Mouse (Mus musculus) midbrain, postnatal 0 days (tissue): ENCODE results near the gene Inpp4b. TPM values are rescaled to one million over a fixed set of nuclear protein-coding genes. Genes with fewer than 3 reads are reported as not detected.
A peak's percentile ranks its signal among the peaks of the same experiment; 100 is the strongest.

Experiments used
- ATAC-seq: fragments of 200-750 bp; cut with Nextera tagmentation; 2 replicates; pipeline ENCODE4 v1.8.0; 2017; ENCODE audit warnings: moderate number of reproducible peaks, mild to moderate bottlenecking, moderate TSS enrichment, moderate library complexity; ENCODE audit not compliant: low FRiP score
- DNase-seq: peaks from one replicate; pipeline ENCODE4 v3.0.0-alpha.2; 2015; ENCODE audit warnings: low spot score
- H3K27ac ChIP-seq: fragments of 300-500 bp; sonication (generic); 2 replicates; pipeline ENCODE4 v1.5.1; 2014; ENCODE audit warnings: low read depth, mild to moderate bottlenecking, low read length, mixed read lengths
- H3K27me3 ChIP-seq: fragments of 300-500 bp; sonication (generic); 2 replicates; pipeline ENCODE4 v1.6.1; 2014; ENCODE audit warnings: low read length, control low read depth, mixed read lengths; ENCODE audit not compliant: insufficient read depth
- H3K36me3 ChIP-seq: fragments of 300-500 bp; sonication (generic); 2 replicates; pipeline ENCODE4 v1.6.1; 2014; ENCODE audit warnings: low read length, control low read depth, mixed read lengths; ENCODE audit not compliant: insufficient read depth
- H3K4me1 ChIP-seq: fragments of 300-500 bp; sonication (generic); 2 replicates; pipeline ENCODE4 v1.6.1; 2014; ENCODE audit warnings: mild to moderate bottlenecking, control low read depth, antibody characterized with exemption, low read length, mixed read lengths; ENCODE audit not compliant: insufficient read depth
- H3K4me2 ChIP-seq: fragments of 300-500 bp; sonication (generic); 2 replicates; pipeline ENCODE4 v1.6.1; 2014; ENCODE audit warnings: low read depth, mild to moderate bottlenecking, low read length, mixed read lengths; ENCODE audit not compliant: poor library complexity, severe bottlenecking
- H3K4me3 ChIP-seq: fragments of 300-500 bp; sonication (generic); 2 replicates; pipeline ENCODE4 v1.5.1; 2014; ENCODE audit warnings: low read depth, mild to moderate bottlenecking, low read length, moderate library complexity
- H3K9ac ChIP-seq: fragments of 300-500 bp; sonication (generic); replicated peaks from 2 replicates; pipeline ENCODE4 v1.6.1; 2014; ENCODE audit warnings: mild to moderate bottlenecking, low read length, moderate library complexity, mixed read lengths; ENCODE audit not compliant: poor library complexity, severe bottlenecking
- H3K9me3 ChIP-seq: fragments of 300-500 bp; sonication (generic); 2 replicates; pipeline ENCODE4 v1.6.1; 2016; ENCODE audit warnings: low read length, control low read depth
- CTCF ChIP-seq: IDR thresholded peaks from 2 replicates; pipeline ENCODE4 v1.5.1; 2016; ENCODE audit warnings: antibody characterized with exemption, mild to moderate bottlenecking
- WGBS: fragments of 180-500 bp; shearing (Covaris S2); extraction: QIAGEN DNeasy Blood & Tissue Kit; methylation state at CpG from one replicate; pipeline ENCODE4 v1.1.7; 2014; 5-methylcytosine and 5-hydroxymethylcytosine counted together
- polyA plus RNA-seq: library from polyadenylated mRNA; unstranded; fragments of >200 nt; fragmentation: Nextera tagmentation; extraction: Ambion mirVana; gene quantifications from 2 replicates; pipeline ENCODE4 v1.2.1, GENCODE M21; 2015
- total RNA-seq: library from RNA; depleted of rRNA; stranded (reverse); fragments of >200 nt; gene quantifications from 2 replicates; pipeline ENCODE4 v1.2.3, GENCODE M21; 2014

The Inpp4b gene
- total and polyA plus RNA-seq, 2 experiments from 2014 or later = 11.2 to 14.6 TPM

GRCm38 (mm10) chr8:81946812-81947211 is 604.5 kb downstream of the Inpp4b start:
- Histone ChIP-seq H3K4me2 (no peak overlapping the region), H3K27ac (no peak overlapping the region), H3K9ac (no peak overlapping the region), H3K9me3 (no peaks in the 10 kb centered on the region), H3K36me3 (no peaks in the 10 kb centered on the region), H3K4me3 (no peak overlapping the region), H3K4me1 (no peaks in the 10 kb centered on the region), H3K27me3 (no peaks in the 10 kb centered on the region)
- DNase-seq (no peak), ATAC-seq (no peak)
- WGBS = 85% methylated on average over 5 of the region's 5 CpGs
- no peak for TF ChIP-seq CTCF

GRCm38 (mm10) chr8:81953101-81953500 is 610.7 kb downstream of the Inpp4b start:
- Histone ChIP-seq H3K4me2 (no peak overlapping the region), H3K4me3 (no peak overlapping the region), H3K9me3 (no peaks in the 10 kb centered on the region), H3K4me1 (no peaks in the 10 kb centered on the region), H3K27me3 (no peaks in the 10 kb centered on the region), H3K27ac (no peak overlapping the region), H3K9ac (no peak overlapping the region), H3K36me3 (no peaks in the 10 kb centered on the region)
- 93% methylated on average over 2 of the region's 2 CpGs for WGBS
- no peak for TF ChIP-seq CTCF
- ATAC-seq (no peak), DNase-seq (no peak)

GRCm38 (mm10) chr8:81985128-81985665 is 642.8 kb downstream of the Inpp4b start:
- 43% methylated on average over 8 of the region's 8 CpGs for WGBS
- DNase-seq (no peak), ATAC-seq (0 out of 2 replicates have a peak, but pooled peaks have one; percentile 47)
- no peak for TF ChIP-seq CTCF
- Histone ChIP-seq H3K27ac (no peak overlapping the region), H3K9me3 (no peaks in the 10 kb centered on the region), H3K4me1 (no peaks in the 10 kb centered on the region), H3K4me2 (no peak overlapping the region), H3K36me3 (no peaks in the 10 kb centered on the region), H3K4me3 (no peak overlapping the region), H3K9ac (no peak overlapping the region), H3K27me3 (no peaks in the 10 kb centered on the region)

GRCm38 (mm10) chr8:81992966-81993365 is 650.6 kb downstream of the Inpp4b start:
- Histone ChIP-seq H3K27me3 (no peaks in the 10 kb centered on the region), H3K9ac (no peak overlapping the region), H3K36me3 (no peaks in the 10 kb centered on the region), H3K4me3 (no peak overlapping the region), H3K4me2 (no peak overlapping the region), H3K9me3 (no peaks in the 10 kb centered on the region), H3K27ac (no peak overlapping the region), H3K4me1 (no peaks in the 10 kb centered on the region)
- no peak for TF ChIP-seq CTCF
- DNase-seq (no peak), ATAC-seq (no peak)
- WGBS = 95% methylated on average over 3 of the region's 3 CpGs

GRCm38 (mm10) chr8:81996239-81996638 is 653.9 kb downstream of the Inpp4b start:
- no peak for DNase-seq
- 88% methylated on average over 3 of the region's 3 CpGs for WGBS

GRCm38 (mm10) chr8:81996823-81997222 is 654.5 kb downstream of the Inpp4b start:
- no peak overlapping the region for H3K4me2 ChIP-seq
- TF ChIP-seq CTCF = no peak
- H3K27me3 ChIP-seq = no peaks in the 10 kb centered on the region
- peak; percentile 14 for DNase-seq
- no peak overlapping the region for H3K9ac ChIP-seq
- H3K36me3 ChIP-seq = no peaks in the 10 kb centered on the region
- no peak overlapping the region for H3K4me3 ChIP-seq
- no peak for ATAC-seq
- H3K4me1 ChIP-seq = no peaks in the 10 kb centered on the region
- 88% methylated on average over 1 of the region's 1 CpGs for WGBS
- no peak overlapping the region for H3K27ac ChIP-seq
- H3K9me3 ChIP-seq = no peaks in the 10 kb centered on the region

More at GRCm38 (mm10) chr8:81996239-81996638, 653.9 kb downstream of the Inpp4b start:
- no peak for TF ChIP-seq CTCF
- Histone ChIP-seq H3K36me3 (no peaks in the 10 kb centered on the region), H3K4me3 (no peak overlapping the region), H3K4me2 (no peak overlapping the region), H3K27ac (no peak overlapping the region), H3K4me1 (no peaks in the 10 kb centered on the region), H3K9me3 (no peaks in the 10 kb centered on the region), H3K27me3 (no peaks in the 10 kb centered on the region), H3K9ac (no peak overlapping the region)
- ATAC-seq = no peak
